Mouse (Mus musculus) MEL (cell line): ENCODE results near the gene Bpifb9a. TPM values are rescaled to one million over a fixed set of nuclear protein-coding genes. Genes with fewer than 3 reads are reported as not detected.

Experiments
- DNase-seq: peaks from one replicate; pipeline ENCODE4 v3.0.0; 2011; ENCODE audit warnings: low read depth, low spot score
- H3K27ac ChIP-seq: 2 replicates; pipeline ENCODE4 v1.5.1; 2012; ENCODE audit warnings: low read depth, mild to moderate bottlenecking, control low read depth, low read length, moderate library complexity; ENCODE audit not compliant: control insufficient read depth
- H3K27me3 ChIP-seq, 2 experiments: fragments of 150-350 bp in 1 of 2; sonication (generic) in 1 of 2; 2 replicates each; pipeline ENCODE4 v1.6.1; 2012; ENCODE audit warnings: low read length in 2 of 2, mild to moderate bottlenecking in 2 of 2, improper control_type of control experiment in 1 of 2, moderate library complexity in 1 of 2; ENCODE audit not compliant: insufficient read depth in 2 of 2, control insufficient read depth in 1 of 2
- H3K36me3 ChIP-seq, 2 experiments: 2 replicates each; pipeline ENCODE4 v1.6.1; 2012 to 2014; ENCODE audit warnings: low read length in 2 of 2, improper control_type of control experiment in 1 of 2, inconsistent platforms in 1 of 2, mild to moderate bottlenecking in 1 of 2; ENCODE audit not compliant: insufficient read depth in 2 of 2, control insufficient read depth in 1 of 2
- H3K4me1 ChIP-seq, 2 experiments: fragments of 150-350 bp in 1 of 2; sonication (generic) in 1 of 2; 2 replicates each; pipeline ENCODE4 v1.6.1; 2012; ENCODE audit warnings: low read length in 2 of 2, improper control_type of control experiment in 1 of 2, mild to moderate bottlenecking in 1 of 2; ENCODE audit not compliant: insufficient read depth in 2 of 2, control insufficient read depth in 1 of 2
- H3K4me3 ChIP-seq, 2 experiments: fragments of 150-350 bp in 1 of 2; sonication (generic) in 1 of 2; 2 replicates each; pipeline ENCODE4 v1.5.1; 2012; ENCODE audit warnings: low read depth in 2 of 2, low read length in 2 of 2, mild to moderate bottlenecking in 2 of 2, moderate library complexity in 2 of 2, control low read depth in 1 of 2, improper control_type of control experiment in 1 of 2; ENCODE audit not compliant: control insufficient read depth in 1 of 2, insufficient read depth in 1 of 2
- H3K79me2 ChIP-seq: 2 replicates; pipeline ENCODE4 v1.6.1; 2012; ENCODE audit warnings: mild to moderate bottlenecking, low read length, moderate library complexity; ENCODE audit not compliant: control insufficient read depth, poor library complexity, insufficient read depth
- H3K9ac ChIP-seq: 2 replicates; pipeline ENCODE4 v1.6.1; 2012; ENCODE audit warnings: low read depth, mild to moderate bottlenecking, control low read depth, low read length, moderate library complexity; ENCODE audit not compliant: control insufficient read depth, poor library complexity, severe bottlenecking
- H3K9me3 ChIP-seq: fragments of 150-350 bp; sonication (generic); replicated peaks from 2 replicates; pipeline ENCODE4 v1.6.1; 2012; ENCODE audit warnings: mild to moderate bottlenecking, low read length, improper control_type of control experiment, moderate library complexity; ENCODE audit not compliant: insufficient read depth
- BHLHE40 ChIP-seq: IDR thresholded peaks from 2 replicates; pipeline ENCODE4 v1.6.1; 2012; ENCODE audit warnings: low read depth, mild to moderate bottlenecking, inconsistent platforms, low read length, improper control_type of control experiment, borderline replicate concordance
- CHD1 ChIP-seq: IDR thresholded peaks from 2 replicates; pipeline ENCODE4 v1.6.1; 2012; ENCODE audit warnings: low read depth, mild to moderate bottlenecking, inconsistent platforms, low read length, improper control_type of control experiment
- CHD2 ChIP-seq: IDR thresholded peaks from 2 replicates; pipeline ENCODE4 v1.6.1; 2011; ENCODE audit warnings: low read length, improper control_type of control experiment
- CTCF ChIP-seq, 3 experiments: IDR thresholded peaks in 2 of 3; conservative IDR thresholded peaks in 1 of 3; 2 replicates each; pipeline ENCODE4 v1.5.1; 2011 to 2012; ENCODE audit warnings: low read length in 3 of 3, low read depth in 2 of 3, mild to moderate bottlenecking in 2 of 3, improper control_type of control experiment in 1 of 3, inconsistent platforms in 1 of 3, mixed read lengths in 1 of 3, moderate library complexity in 1 of 3; ENCODE audit not compliant: control insufficient read depth in 1 of 3, insufficient read depth in 1 of 3, poor library complexity in 1 of 3, severe bottlenecking in 1 of 3
- E2F4 ChIP-seq: IDR thresholded peaks from 2 replicates; pipeline ENCODE4 v1.6.1; 2011; ENCODE audit warnings: low read depth, low read length, improper control_type of control experiment, borderline replicate concordance
- ELF1 ChIP-seq: IDR thresholded peaks from 2 replicates; pipeline ENCODE4 v1.6.1; 2014; ENCODE audit warnings: low read depth, mild to moderate bottlenecking, inconsistent platforms, low read length, improper control_type of control experiment, moderate library complexity
- GABPA ChIP-seq: IDR thresholded peaks from 2 replicates; pipeline ENCODE4 v1.6.1; 2012; ENCODE audit warnings: low read depth, mild to moderate bottlenecking, inconsistent platforms, low read length, improper control_type of control experiment, moderate library complexity
- JUND ChIP-seq: IDR thresholded peaks from 2 replicates; pipeline ENCODE4 v1.6.1; 2011; ENCODE audit warnings: low read depth, mild to moderate bottlenecking, improper control_type of control experiment, low read length
- KAT2A ChIP-seq: conservative IDR thresholded peaks from 2 replicates; pipeline ENCODE4 v1.6.1; 2012; ENCODE audit warnings: low read depth, low read length, improper control_type of control experiment, inconsistent platforms
- MAFK ChIP-seq: IDR thresholded peaks from 2 replicates; pipeline ENCODE4 v1.6.1; 2011; ENCODE audit warnings: low read depth, mild to moderate bottlenecking, low read length, improper control_type of control experiment, borderline replicate concordance
- MAX ChIP-seq: IDR thresholded peaks from 2 replicates; pipeline ENCODE4 v1.6.1; 2011; ENCODE audit warnings: low read length, improper control_type of control experiment
- MAZ ChIP-seq: IDR thresholded peaks from 2 replicates; pipeline ENCODE4 v1.6.1; 2012; ENCODE audit warnings: low read depth, mild to moderate bottlenecking, inconsistent platforms, low read length, improper control_type of control experiment
- MXI1 ChIP-seq: IDR thresholded peaks from 2 replicates; pipeline ENCODE4 v1.6.1; 2011; ENCODE audit warnings: mild to moderate bottlenecking, low read depth, low read length, improper control_type of control experiment
- MYB ChIP-seq: IDR thresholded peaks from 2 replicates; pipeline ENCODE4 v1.6.1; 2011; ENCODE audit warnings: mild to moderate bottlenecking, low read depth, low read length, improper control_type of control experiment
- MYC ChIP-seq: IDR thresholded peaks from 2 replicates; pipeline ENCODE4 v1.6.1; 2011; ENCODE audit warnings: low read depth, mild to moderate bottlenecking, low read length, improper control_type of control experiment, moderate library complexity
- NELFE ChIP-seq: IDR thresholded peaks from 2 replicates; pipeline ENCODE4 v1.6.1; 2011; ENCODE audit warnings: low read depth, low read length, improper control_type of control experiment
- NRF1 ChIP-seq: IDR thresholded peaks from 2 replicates; pipeline ENCODE4 v1.6.1; 2014; ENCODE audit warnings: low read depth, mild to moderate bottlenecking, inconsistent platforms, low read length, improper control_type of control experiment, moderate library complexity; ENCODE audit not compliant: poor library complexity, insufficient read depth, severe bottlenecking
- RAD21 ChIP-seq: IDR thresholded peaks from 2 replicates; pipeline ENCODE4 v1.6.1; 2011; ENCODE audit warnings: mild to moderate bottlenecking, low read depth, low read length, improper control_type of control experiment
- SMC3 ChIP-seq: IDR thresholded peaks from 2 replicates; pipeline ENCODE4 v1.6.1; 2011; ENCODE audit warnings: low read depth, low read length, improper control_type of control experiment
- TAL1 ChIP-seq: IDR thresholded peaks from 2 replicates; pipeline ENCODE4 v1.6.1; 2012; ENCODE audit warnings: mild to moderate bottlenecking, inconsistent platforms, low read length, moderate library complexity, mixed read lengths
- TBP ChIP-seq: IDR thresholded peaks from 2 replicates; pipeline ENCODE4 v1.8.0; 2011; ENCODE audit warnings: low read depth, low read length, improper control_type of control experiment
- USF1 ChIP-seq: IDR thresholded peaks from 2 replicates; pipeline ENCODE4 v1.6.1; 2014; ENCODE audit warnings: low read depth, mild to moderate bottlenecking, inconsistent platforms, low read length, improper control_type of control experiment, moderate library complexity
- USF2 ChIP-seq, 2 experiments: IDR thresholded peaks; 2 replicates each; pipeline ENCODE4 v1.6.1; 2011 to 2012; ENCODE audit warnings: improper control_type of control experiment in 2 of 2, low read length in 2 of 2, borderline replicate concordance in 1 of 2, inconsistent platforms in 1 of 2, low read depth in 1 of 2, mild to moderate bottlenecking in 1 of 2; ENCODE audit not compliant: insufficient read depth in 1 of 2
- ZC3H11A ChIP-seq: IDR thresholded peaks from 2 replicates; pipeline ENCODE4 v1.6.1; 2012; ENCODE audit warnings: low read depth, mild to moderate bottlenecking, inconsistent platforms, low read length, improper control_type of control experiment
- ZMIZ1 ChIP-seq: IDR thresholded peaks from 2 replicates; pipeline ENCODE4 v1.6.1; 2012; ENCODE audit warnings: low read depth, mild to moderate bottlenecking, inconsistent platforms, low read length, improper control_type of control experiment, moderate library complexity
- ZNF384 ChIP-seq: IDR thresholded peaks from 2 replicates; pipeline ENCODE4 v1.6.1; 2012; ENCODE audit warnings: low read depth, mild to moderate bottlenecking, inconsistent platforms, low read length, improper control_type of control experiment
- polyA plus RNA-seq, 2 experiments: library from polyadenylated mRNA; stranded (reverse) in 1 of 2; unstranded in 1 of 2; fragments of >175 nt in 1 of 2; fragments of >200 nt in 1 of 2; gene quantifications; 2 replicates each; pipeline versions ENCODE4 v1.2.1 to v1.2.4; 2012; ENCODE audit warnings: low replicate concordance in 2 of 2, low read depth in 1 of 2; ENCODE audit not compliant: insufficient read length in 2 of 2, insufficient read depth in 1 of 2, missing spikeins in 1 of 2
- total RNA-seq: library from RNA; depleted of rRNA; stranded (reverse); fragments of 300-350 nt; gene quantifications from 2 replicates; pipeline ENCODE4 v1.2.3, GENCODE M21; 2012

Bpifb9a gene
- total and polyA plus RNA-seq, 3 experiments: not detected

DNA sequence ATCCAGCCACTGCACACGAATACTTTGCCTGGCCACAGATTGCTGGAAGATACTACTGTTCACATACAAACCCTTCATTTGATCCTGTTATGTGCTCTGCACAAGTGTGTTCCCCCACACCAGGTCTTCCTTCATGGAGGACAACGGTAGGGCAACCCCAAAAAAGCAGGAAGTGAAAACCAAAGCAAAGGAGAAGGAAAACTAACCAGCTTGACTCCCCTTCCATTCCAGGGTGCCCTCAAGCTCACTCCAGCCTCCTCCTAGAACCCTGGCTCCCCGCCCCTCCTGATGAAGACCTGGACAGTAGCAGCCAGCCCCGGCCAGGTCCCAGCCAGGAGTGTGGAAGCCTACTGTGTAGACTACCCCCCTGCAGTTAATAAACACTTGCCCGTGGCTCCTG, 37.7 kb upstream of the Bpifb9a start:
- no peaks in the 10 kb centered on the region for H3K36me3 ChIP-seq
- no peak overlapping the region for H3K9ac ChIP-seq
- no peak for TF ChIP-seq CHD2
- TF ChIP-seq TBP: no peak
- no peak for TF ChIP-seq CTCF (IDR thresholded peaks at IDR 0.05 in 2 of 3, conservative IDR thresholded peaks at IDR 0.05 in 1 of 3; ENCODE audit: control insufficient read depth in 1 of 3, insufficient read depth in 1 of 3, low read depth in 2 of 3, low read length in 3 of 3, poor library complexity in 1 of 3, severe bottlenecking in 1 of 3)
- TF ChIP-seq MAZ: no peak
- TF ChIP-seq BHLHE40: no peak
- TF ChIP-seq MXI1: no peak
- no peak for TF ChIP-seq USF2 (IDR thresholded peaks at IDR 0.05; ENCODE audit: borderline replicate concordance in 1 of 2, insufficient read depth in 1 of 2, low read depth in 1 of 2, low read length in 2 of 2)
- TF ChIP-seq E2F4: no peak
- no peak for TF ChIP-seq SMC3
- TF ChIP-seq MYC: no peak
- no peak for TF ChIP-seq NELFE
- no peak for TF ChIP-seq MAX
- no peak for TF ChIP-seq KAT2A
- TF ChIP-seq ZNF384: no peak
- no peak for TF ChIP-seq ZC3H11A
- TF ChIP-seq ZMIZ1: no peak
- no peak for TF ChIP-seq JUND
- no peak for TF ChIP-seq MAFK
- no peak for TF ChIP-seq TAL1
- no peak for TF ChIP-seq RAD21
- H3K79me2 ChIP-seq: no peaks in the 10 kb centered on the region
- DNase-seq: no peak
- H3K4me1 ChIP-seq: no peaks in the 10 kb centered on the region
- no peak overlapping the region for H3K4me3 ChIP-seq
- H3K9me3 ChIP-seq: no peaks in the 10 kb centered on the region
- no peaks in the 10 kb centered on the region for H3K27me3 ChIP-seq
- H3K27ac ChIP-seq: no peak overlapping the region

DNA sequence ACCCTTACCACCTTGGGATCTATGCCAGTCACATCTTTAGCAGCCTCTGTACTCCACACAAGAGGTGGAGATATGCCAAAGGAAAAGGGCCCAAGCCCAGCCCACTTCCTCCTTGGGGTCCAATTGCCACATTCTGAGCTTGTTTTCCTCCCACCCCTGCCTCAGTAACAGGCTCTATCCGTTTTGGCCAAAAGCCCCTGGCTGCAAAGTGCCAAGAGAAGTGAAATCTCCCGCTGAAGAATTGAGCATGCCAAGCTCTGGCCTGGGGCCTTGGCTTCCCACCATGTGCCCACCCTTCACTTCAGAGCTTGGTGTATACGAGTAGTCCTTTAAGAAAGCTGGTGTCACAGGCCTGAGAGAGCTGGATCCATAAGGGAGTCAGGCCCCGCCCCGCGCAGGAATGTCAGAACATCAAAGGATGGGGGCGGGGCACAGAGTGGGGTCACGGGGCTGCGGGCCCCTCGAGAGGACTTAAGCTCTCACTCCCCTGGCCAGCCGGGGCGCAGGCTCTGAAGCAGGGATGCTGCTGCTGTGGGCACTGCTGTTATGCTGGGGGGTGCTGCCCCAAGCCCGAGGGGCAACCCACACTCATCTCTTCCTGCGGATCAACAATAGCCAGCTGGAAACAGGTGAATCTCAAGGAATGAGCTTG, 34.3 kb upstream of the Bpifb9a start, which contains the start of gene Bpifb5:
Bpifb5 (plus strand) TSS at position 478 of the 652 bp plus-strand sequence.
- no peak for DNase-seq
- Histone ChIP-seq H3K79me2 (no peaks in the 10 kb centered on the region), H3K36me3 (no peaks in the 10 kb centered on the region), H3K4me3 (no peak within 1 kb of the TSS), H3K27me3 (no peaks in the 10 kb centered on the region), H3K9ac (no peak within 1 kb of the TSS), H3K27ac (no peak within 1 kb of the TSS), H3K9me3 (no peaks in the 10 kb centered on the region), H3K4me1 (no peaks in the 10 kb centered on the region)
- no peak for TF ChIP-seq NRF1
- TF ChIP-seq MAFK: no peak
- no peak for TF ChIP-seq CHD1
- no peak for TF ChIP-seq MYB
- TF ChIP-seq ZNF384: no peak
- no peak for TF ChIP-seq MXI1
- no peak for TF ChIP-seq MYC
- no peak for TF ChIP-seq ELF1
- no peak for TF ChIP-seq RAD21
- TF ChIP-seq E2F4: no peak
- TF ChIP-seq USF1: no peak
- TF ChIP-seq GABPA: no peak
- TF ChIP-seq CTCF (IDR thresholded peaks at IDR 0.05 in 2 of 3, conservative IDR thresholded peaks at IDR 0.05 in 1 of 3; ENCODE audit: control insufficient read depth in 1 of 3, insufficient read depth in 1 of 3, low read depth in 2 of 3, low read length in 3 of 3, poor library complexity in 1 of 3, severe bottlenecking in 1 of 3): no peak
